In the genomic region with DNA sequence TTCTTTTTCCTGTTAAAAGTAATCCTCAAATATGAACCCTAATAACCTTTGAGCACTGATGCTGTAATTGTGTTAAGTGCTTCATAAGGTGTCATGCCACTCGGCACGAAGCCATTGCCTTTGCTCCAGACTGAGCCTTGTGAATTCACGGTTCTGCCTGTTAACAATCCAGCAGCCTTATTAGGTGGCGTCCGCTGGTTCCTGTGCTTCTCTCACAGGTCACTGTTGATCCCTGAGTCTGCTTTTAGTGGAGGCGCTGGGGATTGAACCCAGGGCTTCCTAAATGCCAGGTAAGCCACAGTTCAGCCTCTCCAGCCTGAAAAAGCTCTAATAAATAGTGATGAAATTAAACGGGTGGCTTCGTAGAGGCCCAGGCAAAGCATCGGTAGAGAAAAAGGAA, we compare ENCODE assay signal across 20 mouse cellular contexts. TPM values are rescaled to one million over a fixed set of nuclear protein-coding genes. Genes with fewer than 3 reads are reported as not detected.
"Had no signal": no experiment of that assay in that cellular context is flagged by ENCODE, and none has a peak within 500 bp of the region (broad histone marks: within the 10 kb centered on the region; RNA-seq: fewer than 3 reads in every experiment).

No protein-coding gene starts in this region.

- DNase-seq: gastrocnemius, adult 2 months; gastrocnemius, postnatal 10 days; gastrocnemius, postnatal 25 days; heart, adult 2 months; heart, postnatal 14 days; heart, postnatal 4 days; kidney, adult 18-20 months; kidney, adult 8-10 months; kidney, postnatal 10 days; kidney, postnatal 25 days; kidney, postnatal 4 days; liver; liver, embryonic 13.5 days had no signal

RNA-seq across cellular contexts. Expression of a gene that starts 45.0 kb away (rescaled TPM):
- total RNA-seq: granulocyte monocyte progenitor cell, adult 5-6 weeks; layer of hippocampus, adult 2 months; layer of hippocampus, postnatal 10 days; layer of hippocampus, postnatal 25 days; left cerebral cortex, adult 2 months; left cerebral cortex, postnatal 14 days; left cerebral cortex, postnatal 36 days had no signal
